Mouse (Mus musculus): ENCODE data around the gene Gm12695.

The Gm12695 gene

DNA sequence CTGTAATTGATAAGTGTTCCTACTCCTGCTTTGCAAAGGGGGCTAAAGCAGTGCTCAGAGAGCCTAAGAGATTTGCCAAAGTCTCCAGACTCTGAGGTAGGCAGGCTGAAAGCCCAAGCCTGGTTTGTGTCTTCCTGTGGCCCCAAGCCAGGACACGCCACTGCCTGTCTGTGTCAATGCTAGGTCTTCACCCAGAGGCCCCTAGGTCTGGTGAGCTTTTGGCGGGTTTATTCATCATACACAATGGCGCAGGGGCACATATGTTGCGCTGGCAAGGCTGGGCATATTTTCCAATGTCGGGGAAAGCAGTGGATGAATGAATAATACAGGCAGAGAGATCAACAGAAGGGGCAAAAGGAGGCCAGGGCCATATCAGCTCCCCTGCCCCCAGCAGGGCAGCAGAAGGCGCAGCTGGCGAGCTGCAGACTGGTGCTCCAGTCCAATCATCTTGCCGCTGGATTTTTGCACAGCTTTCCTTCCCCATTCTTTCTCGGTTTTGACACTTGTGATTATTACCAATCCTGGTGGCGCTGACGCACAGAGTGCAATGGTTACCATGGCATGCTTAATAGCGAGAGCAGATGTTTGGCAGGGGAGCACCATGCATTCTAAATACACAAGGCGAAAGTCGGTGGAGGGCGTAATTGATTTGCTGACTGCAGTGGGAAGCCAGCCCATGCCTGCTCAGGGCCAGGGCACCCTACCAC lies 87.3 kb downstream of the Gm12695 start:
- no peak for DNase-seq (ENCODE audit: low spot score)

DNA sequence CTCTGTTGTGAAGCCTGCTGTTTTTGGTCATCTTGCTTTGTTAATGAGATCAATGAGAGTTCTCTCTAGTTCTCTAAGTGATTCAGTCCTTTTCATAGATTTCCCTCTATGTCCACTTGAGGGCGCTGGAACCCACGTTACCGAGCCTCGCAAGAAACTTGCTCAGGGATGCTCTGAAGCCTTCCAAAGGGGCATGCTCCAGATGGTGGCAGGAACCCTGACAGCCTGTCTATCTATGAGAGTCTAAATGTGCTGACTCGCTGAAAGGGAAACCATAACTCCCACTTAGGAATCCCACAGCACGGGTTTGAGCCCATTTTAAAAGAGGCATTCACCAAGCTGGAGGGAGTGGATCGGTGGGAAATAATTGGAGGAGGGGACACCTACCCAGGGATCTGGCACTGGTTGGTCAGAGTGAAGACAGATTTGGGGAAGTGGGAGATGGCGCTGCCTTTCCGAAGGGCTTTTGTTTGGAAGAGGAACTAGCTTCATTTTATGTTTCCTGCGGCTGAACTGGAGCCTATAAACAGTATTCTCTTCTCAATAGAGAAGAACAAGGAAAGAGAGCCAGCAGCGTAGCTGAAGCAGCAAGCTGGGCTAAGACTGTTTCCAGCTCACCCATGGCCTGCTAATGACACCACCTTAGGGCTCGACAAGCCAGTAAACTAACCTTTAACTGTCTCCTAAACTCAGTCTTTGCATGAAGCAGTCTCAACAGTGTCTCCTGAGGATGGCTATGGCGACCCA lies 88.2 kb downstream of the Gm12695 start:
- no peak for DNase-seq (ENCODE audit: low spot score)

DNA sequence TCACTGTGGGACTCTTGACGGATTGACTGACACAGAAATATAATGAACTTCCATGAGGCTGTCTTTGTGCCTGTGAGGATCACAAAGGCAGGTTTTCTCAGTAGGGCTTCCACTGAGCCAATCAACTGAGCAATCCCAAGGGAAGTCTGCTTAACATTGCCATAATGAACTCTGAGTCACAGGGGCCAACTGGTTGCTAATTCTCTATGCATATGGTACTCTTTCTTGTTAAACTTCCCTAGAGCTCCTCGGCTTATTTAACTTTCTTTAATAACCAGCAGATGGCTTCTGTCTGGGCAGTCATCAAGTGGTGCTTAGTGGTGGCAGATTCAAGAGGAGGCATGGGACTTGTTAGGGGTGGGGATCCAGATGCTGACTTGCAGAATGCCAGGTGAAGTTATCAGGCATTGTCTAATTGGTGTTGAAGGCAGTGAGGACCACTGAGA lies 97.6 kb downstream of the Gm12695 start:
- DNase-seq (ENCODE audit: low spot score): no peak

DNA sequence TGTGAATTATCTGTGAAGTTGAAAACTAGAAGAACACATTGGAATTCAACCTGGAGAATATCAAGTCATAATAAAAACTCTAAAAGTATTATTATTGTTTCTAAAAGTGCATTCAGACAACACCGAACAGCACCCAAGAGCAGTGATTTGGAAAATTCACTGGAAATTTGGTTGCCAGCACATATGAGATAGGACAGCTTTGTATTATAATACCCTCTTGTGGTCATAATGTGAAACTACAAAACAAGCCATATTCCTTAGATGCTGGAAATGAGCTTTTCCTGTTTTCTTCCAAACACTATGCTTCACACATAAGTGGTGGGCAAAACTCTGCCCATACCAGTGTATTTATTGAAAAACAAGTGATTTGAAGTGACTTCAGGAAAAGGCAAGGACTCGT lies 101.5 kb downstream of the Gm12695 start:
- DNase-seq (ENCODE audit: low spot score): no peak

DNA sequence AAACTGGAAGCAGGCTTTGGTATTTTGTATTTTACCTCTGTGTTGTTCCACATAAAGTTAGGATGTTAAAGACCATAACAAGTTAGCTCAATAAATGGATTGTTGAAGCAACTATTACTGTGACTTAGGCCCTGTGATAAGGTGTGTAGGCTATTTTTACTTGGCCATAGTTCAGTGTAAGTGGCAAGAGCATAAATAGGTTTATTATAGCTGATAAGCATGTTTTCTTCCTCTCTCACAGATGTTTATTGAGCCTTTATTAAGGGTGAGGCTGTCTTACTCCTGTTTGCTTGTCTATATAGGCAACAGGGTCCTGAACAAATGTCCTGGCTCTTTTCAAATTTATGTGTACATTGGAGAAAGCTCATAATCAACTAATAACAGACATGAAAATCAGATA lies 104.0 kb downstream of the Gm12695 start:
- DNase-seq (ENCODE audit: low spot score): no peak

DNA sequence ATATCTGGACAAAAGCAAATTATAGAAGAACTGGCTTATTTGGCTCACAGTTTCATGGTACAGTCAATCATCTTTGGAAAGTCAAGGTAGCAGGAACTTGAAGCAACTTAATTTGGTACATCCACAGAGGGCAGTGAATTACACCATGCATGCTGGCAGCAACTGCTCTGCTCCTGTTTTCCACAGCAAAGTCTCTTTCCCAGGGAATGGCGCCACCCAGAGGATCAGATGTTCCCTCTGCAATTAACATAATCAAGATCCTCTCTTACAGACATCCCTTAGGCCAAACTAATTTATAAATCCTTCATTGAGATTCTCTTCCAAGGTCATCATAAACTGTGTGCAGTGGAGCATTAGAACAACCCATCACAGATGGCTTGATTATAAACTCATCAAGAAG lies 104.8 kb downstream of the Gm12695 start:
- no peak for DNase-seq (ENCODE audit: low spot score)

All from spleen, adult 12 weeks (tissue).